Mouse (Mus musculus) stomach, embryonic 16.5 days (tissue): ENCODE results near the gene Qtrt2. TPM values are rescaled to one million over a fixed set of nuclear protein-coding genes. Genes with fewer than 3 reads are reported as not detected.

Experiments
- ATAC-seq: fragments of 200-750 bp; cut with Nextera tagmentation; 2 replicates; pipeline ENCODE4 v1.8.0; 2017; ENCODE audit warnings: moderate number of reproducible peaks, moderate TSS enrichment; ENCODE audit not compliant: insufficient read depth, low FRiP score
- H3K27ac ChIP-seq: fragments of 300-500 bp; sonication (generic); 2 replicates; pipeline ENCODE4 v1.5.1; 2014; ENCODE audit warnings: low read length
- H3K27me3 ChIP-seq: fragments of 300-500 bp; sonication (generic); 2 replicates; pipeline ENCODE4 v1.6.1; 2014; ENCODE audit warnings: low read length, control low read depth, mixed read lengths; ENCODE audit not compliant: control insufficient read depth, insufficient read depth
- H3K36me3 ChIP-seq: fragments of 300-500 bp; sonication (generic); 2 replicates; pipeline ENCODE4 v1.6.1; 2014; ENCODE audit warnings: low read length; ENCODE audit not compliant: control insufficient read depth, insufficient read depth
- H3K4me1 ChIP-seq: fragments of 300-500 bp; sonication (generic); 2 replicates; pipeline ENCODE4 v1.6.1; 2014; ENCODE audit warnings: low read length, control low read depth, mixed read lengths; ENCODE audit not compliant: control insufficient read depth, insufficient read depth
- H3K4me2 ChIP-seq: fragments of 300-500 bp; sonication (generic); 2 replicates; pipeline ENCODE4 v1.6.1; 2014; ENCODE audit warnings: low read depth, low read length, mixed read lengths
- H3K4me3 ChIP-seq: fragments of 300-500 bp; sonication (generic); replicated peaks from 2 replicates; pipeline ENCODE4 v1.5.1; 2014; ENCODE audit warnings: mild to moderate bottlenecking, low read length
- H3K9ac ChIP-seq: fragments of 300-500 bp; sonication (generic); 2 replicates; pipeline ENCODE4 v1.6.1; 2014; ENCODE audit warnings: low read length
- H3K9me3 ChIP-seq: fragments of 300-500 bp; sonication (generic); replicated peaks from 2 replicates; pipeline ENCODE4 v1.6.1; 2016; ENCODE audit warnings: low read length, control low read depth; ENCODE audit not compliant: control insufficient read depth
- WGBS: fragments of 180-500 bp; shearing (Covaris S2); extraction: QIAGEN DNeasy Blood & Tissue Kit; methylation state at CpG from one replicate; pipeline ENCODE4 v1.1.7; 2014; 5-methylcytosine and 5-hydroxymethylcytosine counted together
- polyA plus RNA-seq: library from polyadenylated mRNA; unstranded; fragments of >200 nt; fragmentation: Nextera tagmentation; extraction: Ambion mirVana; gene quantifications from 2 replicates; pipeline ENCODE4 v1.2.1, GENCODE M21; 2015

Qtrt2 gene
- polyA plus RNA-seq, 1 experiment from 2014 or later: 24.2 TPM

DNA sequence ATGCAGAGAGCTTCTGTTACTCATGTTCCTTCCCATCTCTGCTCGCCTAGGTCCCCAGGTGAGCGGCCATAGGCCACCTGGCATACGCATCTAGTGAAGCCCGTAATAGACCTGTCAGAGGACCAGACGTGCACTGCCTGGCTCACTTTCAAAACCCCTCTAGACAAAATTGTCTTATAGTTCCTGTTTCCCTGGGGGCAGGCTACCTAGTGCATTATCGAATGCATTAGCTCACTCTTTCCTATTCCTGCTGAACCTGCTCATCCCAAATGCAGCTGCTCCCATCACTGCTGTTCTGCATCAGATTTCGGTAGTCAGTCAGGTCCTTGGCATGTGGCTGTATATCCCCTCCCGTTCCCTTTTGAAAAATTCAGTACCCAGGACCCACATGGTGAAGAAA lies 8.2 kb upstream of the Qtrt2 start:
- WGBS: 86% methylated on average over 8 of the region's 8 CpGs
- no peaks in the 10 kb centered on the region for H3K9me3 ChIP-seq
- no peaks in the 10 kb centered on the region for H3K36me3 ChIP-seq
- no peak overlapping the region for H3K27ac ChIP-seq
- no peak overlapping the region for H3K9ac ChIP-seq
- ATAC-seq: no peak
- no peak overlapping the region for H3K4me2 ChIP-seq
- H3K4me1 ChIP-seq: no peaks in the 10 kb centered on the region
- no peak overlapping the region for H3K4me3 ChIP-seq
- H3K27me3 ChIP-seq: no peaks in the 10 kb centered on the region

- no peaks in the 10 kb centered on the region for H3K4me1 ChIP-seq
- H3K27me3 ChIP-seq: no peaks in the 10 kb centered on the region
- H3K4me2 ChIP-seq: no peak overlapping the region
- no peaks in the 10 kb centered on the region for H3K36me3 ChIP-seq
- no peak overlapping the region for H3K9ac ChIP-seq
- no peak for ATAC-seq
- H3K9me3 ChIP-seq: no peaks in the 10 kb centered on the region
- no peak overlapping the region for H3K4me3 ChIP-seq
- WGBS: 83% methylated on average over 6 of the region's 6 CpGs
- H3K27ac ChIP-seq: no peak overlapping the region
Observed at GRCm38 (mm10) chr16:43933041-43933440, 6.4 kb upstream of the Qtrt2 start.

GRCm38 (mm10) chr16:43932319-43932718 lies 5.7 kb upstream of the Qtrt2 start:
- H3K9me3 ChIP-seq: no peaks in the 10 kb centered on the region
- H3K27me3 ChIP-seq: no peaks in the 10 kb centered on the region
- H3K27ac ChIP-seq: no peak overlapping the region
- no peak overlapping the region for H3K4me2 ChIP-seq
- WGBS: 79% methylated on average over 7 of the region's 7 CpGs
- no peak overlapping the region for H3K9ac ChIP-seq
- no peak for ATAC-seq
- no peaks in the 10 kb centered on the region for H3K4me1 ChIP-seq
- no peaks in the 10 kb centered on the region for H3K36me3 ChIP-seq
- no peak overlapping the region for H3K4me3 ChIP-seq

DNA sequence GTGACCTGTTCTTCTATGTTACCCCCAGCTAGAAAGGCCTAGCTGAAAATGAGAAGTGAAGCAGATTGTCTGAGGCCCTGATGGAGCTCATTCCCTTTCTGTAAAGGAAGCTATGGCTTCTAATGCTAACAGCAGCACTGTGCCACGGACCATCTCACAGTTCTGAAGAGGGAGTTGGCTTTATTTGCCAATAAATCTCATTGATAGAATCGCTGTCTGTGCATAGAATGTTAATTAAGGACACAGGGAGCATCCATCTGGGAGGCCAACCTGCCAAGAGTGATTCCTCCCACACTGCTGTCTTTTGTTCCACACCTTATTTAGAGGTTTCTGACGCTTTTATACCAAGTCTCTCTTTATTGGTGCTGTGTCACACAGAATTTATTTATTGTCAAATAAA lies 4.9 kb upstream of the Qtrt2 start:
- no peaks in the 10 kb centered on the region for H3K4me1 ChIP-seq
- H3K4me2 ChIP-seq: no peak overlapping the region
- H3K27ac ChIP-seq: no peak overlapping the region
- H3K9me3 ChIP-seq: no peaks in the 10 kb centered on the region
- 70% methylated on average over 3 of the region's 3 CpGs for WGBS
- no peak for ATAC-seq
- no peaks in the 10 kb centered on the region for H3K27me3 ChIP-seq
- H3K4me3 ChIP-seq: no peak overlapping the region
- no peaks in the 10 kb centered on the region for H3K36me3 ChIP-seq
- H3K9ac ChIP-seq: no peak overlapping the region

GRCm38 (mm10) chr16:43930577-43930976 lies 4.0 kb upstream of the Qtrt2 start:
- Histone ChIP-seq H3K36me3 (no peaks in the 10 kb centered on the region), H3K4me1 (no peaks in the 10 kb centered on the region), H3K4me2 (no peak overlapping the region), H3K27ac (no peak overlapping the region), H3K27me3 (no peaks in the 10 kb centered on the region), H3K9me3 (no peaks in the 10 kb centered on the region), H3K9ac (no peak overlapping the region), H3K4me3 (no peak overlapping the region)
- ATAC-seq: no peak

GRCm38 (mm10) chr16:43925846-43926245 lies 763 bp downstream of the Qtrt2 start:
- Histone ChIP-seq H3K9me3 (no peaks in the 10 kb centered on the region), H3K4me2 (no peak overlapping the region), H3K9ac (no peak overlapping the region), H3K27me3 (no peaks in the 10 kb centered on the region), H3K27ac (no peak overlapping the region), H3K36me3 (no peaks in the 10 kb centered on the region), H3K4me1 (no peaks in the 10 kb centered on the region), H3K4me3 (no peak overlapping the region)
- ATAC-seq: no peak
- 83% methylated on average over 1 of the region's 1 CpGs for WGBS

GRCm38 (mm10) chr16:43925001-43925558 lies 1.5 kb downstream of the Qtrt2 start:
- H3K9me3 ChIP-seq: no peaks in the 10 kb centered on the region
- 43% methylated on average over 6 of the region's 6 CpGs for WGBS

DNA sequence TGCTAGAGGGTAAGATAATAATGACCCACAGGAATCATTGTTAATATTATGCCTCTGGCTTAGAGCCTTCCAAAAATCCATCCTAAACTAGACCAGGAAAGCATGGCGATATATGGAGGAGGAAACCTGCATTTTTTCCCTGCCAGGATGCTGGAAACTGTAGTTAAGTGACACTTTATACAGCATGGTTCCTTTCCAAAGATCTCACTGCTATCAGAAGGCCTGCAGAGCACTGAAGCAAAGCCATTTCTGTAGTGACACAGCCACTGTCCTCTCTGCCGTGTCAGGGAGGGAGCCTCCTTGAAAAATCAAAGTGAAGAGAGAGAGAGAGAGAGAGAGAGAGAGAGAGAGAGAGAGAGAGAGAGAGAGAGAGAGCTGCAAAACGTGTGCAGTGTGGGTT lies 4.0 kb downstream of the Qtrt2 start:
- H3K27ac ChIP-seq: no peak overlapping the region
- no peaks in the 10 kb centered on the region for H3K4me1 ChIP-seq

More at GRCm38 (mm10) chr16:43925001-43925558, 1.5 kb downstream of the Qtrt2 start:
- Histone ChIP-seq H3K36me3 (no peaks in the 10 kb centered on the region), H3K4me3 (no peak overlapping the region), H3K4me2 (no peak overlapping the region), H3K27me3 (no peaks in the 10 kb centered on the region), H3K9ac (no peak overlapping the region), H3K27ac (no peak overlapping the region), H3K4me1 (no peaks in the 10 kb centered on the region)
- no peak for ATAC-seq

DNA sequence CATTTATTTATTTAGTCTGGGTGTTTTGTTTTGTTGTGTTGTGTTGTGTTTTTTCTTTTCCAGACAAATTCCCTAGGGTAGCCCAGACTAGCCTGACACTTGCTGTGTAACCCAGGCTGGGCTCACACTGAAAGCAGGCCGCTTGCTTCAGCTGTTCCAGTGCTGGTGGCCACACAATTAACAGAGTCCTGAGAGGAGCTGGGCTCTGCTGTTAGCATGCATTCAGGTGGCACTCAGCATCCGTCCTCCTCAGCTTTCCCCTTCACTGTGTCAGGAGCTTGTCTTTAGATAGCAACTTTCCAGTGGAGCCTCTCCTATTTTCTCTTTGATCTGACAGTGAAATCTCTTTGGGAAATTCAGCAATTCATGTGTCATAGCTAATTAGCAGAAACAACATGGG lies 4.6 kb downstream of the Qtrt2 start:
- H3K27me3 ChIP-seq: no peaks in the 10 kb centered on the region
- H3K9ac ChIP-seq: no peak overlapping the region
- H3K4me2 ChIP-seq: no peak overlapping the region
- WGBS: 93% methylated on average over 2 of the region's 2 CpGs
- no peak for ATAC-seq
- H3K4me3 ChIP-seq: no peak overlapping the region
- H3K27ac ChIP-seq: no peak overlapping the region
- H3K9me3 ChIP-seq: no peaks in the 10 kb centered on the region
- H3K4me1 ChIP-seq: no peaks in the 10 kb centered on the region
- no peaks in the 10 kb centered on the region for H3K36me3 ChIP-seq

More for the DNA sequence above, 4.0 kb downstream of the Qtrt2 start:
- H3K9me3 ChIP-seq: no peaks in the 10 kb centered on the region
- H3K36me3 ChIP-seq: no peaks in the 10 kb centered on the region
- 63% methylated on average over 3 of the region's 3 CpGs for WGBS
- H3K4me3 ChIP-seq: no peak overlapping the region
- no peak overlapping the region for H3K9ac ChIP-seq
- H3K27me3 ChIP-seq: no peaks in the 10 kb centered on the region
- no peak overlapping the region for H3K4me2 ChIP-seq
- ATAC-seq: no peak

DNA sequence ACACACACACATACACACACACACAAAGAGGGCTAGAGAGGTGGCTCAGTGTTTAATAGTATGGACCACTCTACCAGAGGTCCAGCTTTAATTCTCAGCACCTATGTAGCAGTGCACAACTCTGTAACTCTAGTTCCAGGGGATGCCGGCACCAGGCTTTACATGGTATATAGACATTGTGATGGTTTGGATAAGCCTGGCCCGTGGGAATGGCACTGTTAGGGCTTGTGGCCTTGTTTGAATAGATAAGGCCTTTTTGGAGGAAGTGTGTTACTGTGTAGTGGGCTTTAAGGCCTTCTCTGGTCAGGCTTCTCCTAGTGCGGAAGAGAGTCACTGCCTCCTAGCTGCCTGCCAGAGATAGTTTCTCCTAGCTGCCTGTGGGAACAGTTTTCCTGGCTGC lies 7.7 kb downstream of the Qtrt2 start:
- H3K9me3 ChIP-seq: no peaks in the 10 kb centered on the region
- H3K27me3 ChIP-seq: no peaks in the 10 kb centered on the region
- 75% methylated on average over 3 of the region's 3 CpGs for WGBS
- H3K27ac ChIP-seq: no peak overlapping the region
- no peaks in the 10 kb centered on the region for H3K36me3 ChIP-seq
- no peaks in the 10 kb centered on the region for H3K4me1 ChIP-seq
- peak; percentile 50; the same call in 1 of the 2 replicates for ATAC-seq
- no peak overlapping the region for H3K4me2 ChIP-seq
- H3K4me3 ChIP-seq: no peak overlapping the region
- H3K9ac ChIP-seq: no peak overlapping the region
